Comparison of ENCODE assay signal across 13 mouse cellular contexts in genomic region chr9:80200855-80201254, GRCm38 (mm10). TPM values are rescaled to one million over a fixed set of nuclear protein-coding genes. Genes with fewer than 3 reads are reported as not detected.
A peak's percentile ranks its signal among the peaks of the same experiment; 100 is the strongest.
DNase-seq lines count a peak whose midpoint lies in the region; ATAC-seq and TF ChIP-seq lines count a peak whose summit lies in the region.
"Had no signal": no experiment of that assay in that cellular context is flagged by ENCODE, and none has a peak within 500 bp of the region (broad histone marks: within the 10 kb centered on the region; RNA-seq: fewer than 3 reads in every experiment).

No protein-coding gene starts in this region.

- H3K36me3 ChIP-seq in kidney, adult 2 months (ENCODE audit: control insufficient read depth, insufficient read depth, low read length): no peaks in the 10 kb centered on the region
- H3K36me3 ChIP-seq in forebrain, embryonic 13.5 days (ENCODE audit: poor library complexity, severe bottlenecking): no peaks in the 10 kb centered on the region
- H3K36me3 ChIP-seq in midbrain, embryonic 14.5 days (ENCODE audit: control insufficient read depth, insufficient read depth, low read length): no peaks in the 10 kb centered on the region
- H3K36me3 ChIP-seq: G1E; liver, embryonic 13.5 days had no signal

- H3K9ac ChIP-seq in forebrain, embryonic 13.5 days: no peak overlapping the region
- no peak overlapping the region for H3K9ac ChIP-seq in midbrain, embryonic 14.5 days (replicated peaks; ENCODE audit: low read length)
- H3K9ac ChIP-seq: liver, embryonic 13.5 days had no signal

- H3K4me2 ChIP-seq in forebrain, embryonic 13.5 days: peak overlapping the region; percentile 28
- H3K4me2 ChIP-seq in midbrain, embryonic 14.5 days (ENCODE audit: low read length): 0 out of 2 replicates have a peak overlapping the region, but pooled peaks have one; percentile 1
- H3K4me2 ChIP-seq: liver, embryonic 13.5 days had no signal

- H3K9me3 ChIP-seq in forebrain, embryonic 13.5 days (replicated peaks): no peaks in the 10 kb centered on the region
- no peaks in the 10 kb centered on the region for H3K9me3 ChIP-seq in midbrain, embryonic 14.5 days (ENCODE audit: control insufficient read depth, low read length)
- H3K9me3 ChIP-seq: G1E; liver, embryonic 13.5 days had no signal

- H3K27me3 ChIP-seq in kidney, adult 2 months (replicated peaks; ENCODE audit: control insufficient read depth, insufficient read depth, low read length): no peaks in the 10 kb centered on the region
- H3K27me3 ChIP-seq in forebrain, embryonic 13.5 days: no peaks in the 10 kb centered on the region
- no peaks in the 10 kb centered on the region for H3K27me3 ChIP-seq in midbrain, embryonic 14.5 days (ENCODE audit: control insufficient read depth, insufficient read depth, low read length)
- H3K27me3 ChIP-seq: liver, embryonic 13.5 days had no signal

- TF ChIP-seq POLR2A in kidney, adult 2 months (IDR thresholded peaks at IDR 0.05; ENCODE audit: low read depth, low read length): no peak
- no peak for TF ChIP-seq POLR2A in brain, embryonic 14.5 days (IDR thresholded peaks at IDR 0.05; ENCODE audit: borderline replicate concordance, extremely low read depth, insufficient read depth, insufficient read length, poor library complexity, severe bottlenecking)

- H3K4me1 ChIP-seq in kidney, adult 2 months (ENCODE audit: control insufficient read depth, insufficient read depth, low read length): peaks cover 29% of the 10 kb centered on the region; the same call in 1 of the 2 replicates
- peaks cover 30% of the 10 kb centered on the region for H3K4me1 ChIP-seq in forebrain, embryonic 13.5 days
- 0 out of 2 replicates have a peak, but pooled peaks cover 13% of the 10 kb centered on the region for H3K4me1 ChIP-seq in midbrain, embryonic 14.5 days (ENCODE audit: control insufficient read depth, insufficient read depth, low read length)
- H3K4me1 ChIP-seq: liver, embryonic 13.5 days had no signal

- H3K27ac ChIP-seq in kidney, adult 2 months (ENCODE audit: insufficient read depth, low read depth, low read length): 0 out of 2 replicates have a peak overlapping the region, but pooled peaks have one; percentile 2
- H3K27ac ChIP-seq in forebrain, embryonic 13.5 days: no peak overlapping the region
- peak overlapping the region; percentile 33; the same call in 1 of the 2 replicates for H3K27ac ChIP-seq in midbrain, embryonic 14.5 days (replicated peaks; ENCODE audit: low read depth, low read length)
- H3K27ac ChIP-seq: liver, embryonic 13.5 days had no signal

- no peak overlapping the region for H3K4me3 ChIP-seq in kidney, adult 2 months (ENCODE audit: insufficient read depth, low read depth, low read length)
- no peak overlapping the region for H3K4me3 ChIP-seq in forebrain, embryonic 13.5 days
- H3K4me3 ChIP-seq in midbrain, embryonic 14.5 days (replicated peaks; ENCODE audit: low read depth, low read length): no peak overlapping the region
- H3K4me3 ChIP-seq: liver, embryonic 13.5 days had no signal

- 0 out of 2 replicates have a peak, but pooled peaks have one; percentile 17 for ATAC-seq in forebrain, embryonic 13.5 days
- no peak for ATAC-seq in midbrain, embryonic 14.5 days (ENCODE audit: low FRiP score, low TSS enrichment)
- ATAC-seq: inflammation-experienced regulatory T-cells, adult 6 months had no signal

- TF ChIP-seq CTCF in kidney, adult 2 months (conservative IDR thresholded peaks at IDR 0.05; ENCODE audit: insufficient read depth, insufficient read length, low read depth, low read length): no peak
- TF ChIP-seq CTCF in brain, embryonic 14.5 days (IDR thresholded peaks at IDR 0.05; ENCODE audit: borderline replicate concordance, extremely low read depth, insufficient read depth, insufficient read length): no peak

- 43% methylated on average over 6 of the region's 6 CpGs for WGBS in kidney, adult 2 months
- 27% methylated on average over 6 of the region's 6 CpGs for WGBS in forebrain, embryonic 13.5 days
- WGBS in midbrain, embryonic 14.5 days: 46% methylated on average over 6 of the region's 6 CpGs

- DNase-seq in kidney, adult 2 months: peak; percentile 73
- DNase-seq in kidney, postnatal 4 days: no peak
- peak; percentile 50 for DNase-seq in brain, embryonic 14.5 days (ENCODE audit: low read depth)
- no peak for DNase-seq in midbrain, embryonic 14.5 days
- no peak for DNase-seq in cerebellum, postnatal 4 days (ENCODE audit: low spot score in 2 of 2)
- DNase-seq in retina, embryonic 14.5 days (ENCODE audit: low spot score): no peak
- no peak for DNase-seq in lung, adult 18-20 months
- DNase-seq: adrenal gland, postnatal 25 days; left cerebral cortex, postnatal 4 days; liver, embryonic 13.5 days had no signal

RNA-seq across cellular contexts. Expression of gene Myo6, which starts 36.0 kb away (rescaled TPM):
- 75.7 and 76.4 TPM in 2 replicates for polyA plus RNA-seq in kidney, adult 2 months (2012; rRNA removed)
- 8.7 and 17.1 TPM in 2 replicates for polyA plus RNA-seq in brain, embryonic 14.5 days (2012; rRNA removed)
- 12.4 and 14.0 TPM in 2 replicates for polyA plus RNA-seq in forebrain, embryonic 13.5 days (2015; fragmentation: Nextera tagmentation; extraction: Ambion mirVana)
- polyA plus RNA-seq in midbrain, embryonic 14.5 days (2014; fragmentation: Nextera tagmentation; extraction: Ambion mirVana): 15.4 and 21.7 TPM in 2 replicates

Comparison
In these comparisons a context has a peak if more than half of its experiments do, and no peak if none do; other contexts are left out.
1. DNase-seq: peak in kidney, adult 2 months (single experiment) and brain, embryonic 14.5 days (single experiment); none in kidney, postnatal 4 days (0 of 2), midbrain, embryonic 14.5 days (single experiment), cerebellum, postnatal 4 days (0 of 2), retina, embryonic 14.5 days (single experiment) and lung, adult 18-20 months (0 of 2).